Mouse (Mus musculus): ENCODE measurements around the gene Gata1. TPM values are rescaled to one million over a fixed set of nuclear protein-coding genes. Genes with fewer than 3 reads are reported as not detected.

The Gata1 gene
- polyA plus RNA-seq, 1 experiment from 2014 or later, result 0.86 TPM

DNA sequence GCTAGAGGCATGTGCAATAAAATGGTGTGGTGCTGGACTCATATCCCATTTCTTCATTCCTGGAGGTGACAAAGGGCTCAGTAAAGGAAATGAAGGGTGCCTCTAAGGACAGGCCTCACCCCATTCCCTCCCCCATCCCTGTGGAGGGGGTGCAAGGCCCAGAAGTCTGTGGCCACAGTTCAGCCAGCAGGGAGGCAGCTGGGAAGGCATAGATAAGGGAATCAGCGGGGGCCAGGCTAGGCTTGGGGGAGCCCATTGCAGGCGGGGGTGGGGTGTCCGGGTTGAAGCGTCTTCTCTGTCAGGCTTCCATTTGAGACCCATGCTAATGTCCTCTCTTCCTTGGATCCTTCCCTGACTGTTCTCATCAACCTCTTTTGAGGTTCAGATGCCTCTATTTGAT, 6.6 kb downstream of the Gata1 start:
- H3K36me3 ChIP-seq (ENCODE audit: control insufficient read depth, insufficient read depth, low read length), result no peaks in the 10 kb centered on the region
- H3K27me3 ChIP-seq (replicated peaks; ENCODE audit: control insufficient read depth, insufficient read depth, low read length), result no peaks in the 10 kb centered on the region
- no peak overlapping the region for H3K9ac ChIP-seq (ENCODE audit: low read depth, low read length)
- DNase-seq (ENCODE audit: low spot score), result no peak
- no peaks in the 10 kb centered on the region for H3K9me3 ChIP-seq (ENCODE audit: control insufficient read depth, low read length)
- no peak overlapping the region for H3K27ac ChIP-seq (replicated peaks; ENCODE audit: low read depth, low read length)
- ATAC-seq (ENCODE audit: low read depth), result no peak
- WGBS, result 63% methylated on average over 4 of the region's 4 CpGs
- H3K4me2 ChIP-seq (ENCODE audit: low read depth, low read length), result no peak overlapping the region
- H3K4me3 ChIP-seq (ENCODE audit: low read depth, low read length), result no peak overlapping the region
- H3K4me1 ChIP-seq (ENCODE audit: control insufficient read depth, insufficient read depth, low read length), result no peaks in the 10 kb centered on the region

DNA sequence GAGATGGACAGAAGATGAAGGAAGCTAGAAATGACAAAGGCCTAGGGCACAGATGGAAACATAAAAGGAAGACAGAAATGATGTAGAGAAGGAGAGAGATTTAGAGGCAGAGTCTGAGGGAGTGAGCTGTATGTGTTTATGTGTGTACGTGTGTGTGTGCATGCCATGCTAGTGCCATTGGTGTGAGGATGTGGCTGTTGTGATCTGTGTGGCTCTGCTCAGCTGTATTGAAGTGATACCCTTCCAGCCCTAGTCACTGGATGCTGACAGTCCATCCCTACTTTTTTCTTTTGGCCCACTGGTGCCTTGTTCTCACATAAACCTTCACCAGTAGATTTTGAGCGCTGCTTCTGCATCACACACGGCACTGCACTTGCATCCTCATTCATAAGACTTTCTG, 9.0 kb downstream of the Gata1 start:
- DNase-seq (ENCODE audit: low spot score), result no peak
- Histone ChIP-seq H3K4me3 (ENCODE audit: low read depth, low read length) (no peak overlapping the region), H3K9ac (ENCODE audit: low read depth, low read length) (no peak overlapping the region), H3K4me2 (ENCODE audit: low read depth, low read length) (no peak overlapping the region), H3K4me1 (ENCODE audit: control insufficient read depth, insufficient read depth, low read length) (no peaks in the 10 kb centered on the region), H3K9me3 (ENCODE audit: control insufficient read depth, low read length) (no peaks in the 10 kb centered on the region), H3K27ac (replicated peaks; ENCODE audit: low read depth, low read length) (no peak overlapping the region), H3K36me3 (ENCODE audit: control insufficient read depth, insufficient read depth, low read length) (no peaks in the 10 kb centered on the region), H3K27me3 (replicated peaks; ENCODE audit: control insufficient read depth, insufficient read depth, low read length) (no peaks in the 10 kb centered on the region)
- no peak for ATAC-seq (ENCODE audit: low read depth)
- WGBS, result 91% methylated on average over 3 of the region's 3 CpGs

DNA sequence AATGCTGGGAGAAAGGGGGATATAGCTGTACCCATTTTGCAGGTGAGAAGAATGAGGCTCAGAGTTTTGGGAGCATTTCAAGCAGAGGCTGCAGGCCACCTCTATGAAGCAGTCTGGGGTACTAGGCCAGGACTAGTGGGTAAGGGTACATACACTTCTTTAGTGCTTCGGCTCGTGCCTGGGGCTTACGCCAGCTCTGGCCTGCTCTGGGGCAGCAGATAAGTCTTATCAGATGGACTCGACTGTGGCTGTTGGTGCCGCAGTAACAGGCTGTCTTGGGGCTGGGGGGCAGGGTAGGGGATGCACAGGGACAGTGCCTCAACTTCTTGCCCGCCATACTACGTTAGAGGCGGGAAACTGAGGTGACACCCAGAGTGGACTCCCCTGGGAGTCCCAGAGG, 9.6 kb downstream of the Gata1 start:
- DNase-seq (ENCODE audit: low spot score) (no peak), ATAC-seq (ENCODE audit: low read depth) (no peak)
- H3K9me3 ChIP-seq (ENCODE audit: control insufficient read depth, low read length), result no peaks in the 10 kb centered on the region
- no peaks in the 10 kb centered on the region for H3K36me3 ChIP-seq (ENCODE audit: control insufficient read depth, insufficient read depth, low read length)
- no peaks in the 10 kb centered on the region for H3K27me3 ChIP-seq (replicated peaks; ENCODE audit: control insufficient read depth, insufficient read depth, low read length)
- H3K27ac ChIP-seq (replicated peaks; ENCODE audit: low read depth, low read length), result no peak overlapping the region
- H3K9ac ChIP-seq (ENCODE audit: low read depth, low read length), result no peak overlapping the region
- H3K4me2 ChIP-seq (ENCODE audit: low read depth, low read length), result no peak overlapping the region
- H3K4me1 ChIP-seq (ENCODE audit: control insufficient read depth, insufficient read depth, low read length), result no peaks in the 10 kb centered on the region
- H3K4me3 ChIP-seq (ENCODE audit: low read depth, low read length), result no peak overlapping the region
- WGBS, result 77% methylated on average over 8 of the region's 8 CpGs

DNA sequence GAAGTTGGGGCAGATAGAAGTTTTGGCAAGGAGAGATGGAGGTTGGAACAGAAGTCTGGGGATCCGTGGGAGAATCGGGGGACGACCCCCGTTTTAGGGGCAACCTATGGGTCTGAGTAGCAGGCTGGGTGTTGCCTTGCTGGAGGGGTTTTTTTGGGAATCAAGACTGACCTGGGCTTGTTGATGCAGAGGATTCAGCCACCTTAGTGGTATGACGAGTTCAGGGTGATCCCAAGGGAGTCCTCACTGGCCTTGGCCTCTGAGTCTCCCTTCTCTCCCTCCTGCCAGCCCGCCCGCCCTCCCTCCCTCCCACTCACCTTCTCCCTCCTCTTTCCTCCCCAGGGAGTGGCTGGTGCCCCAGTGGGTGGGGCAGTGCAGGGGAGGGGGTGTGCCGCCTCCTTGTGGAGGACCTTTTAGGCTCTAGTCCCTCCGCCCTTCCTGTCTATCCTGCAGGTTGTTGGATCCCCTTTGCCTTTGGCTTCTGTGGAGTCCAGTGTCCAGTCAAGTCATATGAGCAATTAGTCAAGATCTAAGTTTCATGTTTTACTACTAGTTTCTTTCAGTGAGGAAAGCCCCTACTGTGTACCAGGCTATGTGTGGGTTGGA, 10.2 kb downstream of the Gata1 start:
- no peaks in the 10 kb centered on the region for H3K4me1 ChIP-seq (ENCODE audit: control insufficient read depth, insufficient read depth, low read length)
- H3K27ac ChIP-seq (replicated peaks; ENCODE audit: low read depth, low read length), result no peak overlapping the region
- no peak overlapping the region for H3K9ac ChIP-seq (ENCODE audit: low read depth, low read length)
- no peaks in the 10 kb centered on the region for H3K9me3 ChIP-seq (ENCODE audit: control insufficient read depth, low read length)
- H3K4me3 ChIP-seq (ENCODE audit: low read depth, low read length), result no peak overlapping the region
- H3K4me2 ChIP-seq (ENCODE audit: low read depth, low read length), result no peak overlapping the region
- ATAC-seq (ENCODE audit: low read depth), result no peak
- H3K36me3 ChIP-seq (ENCODE audit: control insufficient read depth, insufficient read depth, low read length), result no peaks in the 10 kb centered on the region
- 81% methylated on average over 6 of the region's 9 CpGs for WGBS
- no peak for DNase-seq (ENCODE audit: low spot score)
- H3K27me3 ChIP-seq (replicated peaks; ENCODE audit: control insufficient read depth, insufficient read depth, low read length), result no peaks in the 10 kb centered on the region

DNA sequence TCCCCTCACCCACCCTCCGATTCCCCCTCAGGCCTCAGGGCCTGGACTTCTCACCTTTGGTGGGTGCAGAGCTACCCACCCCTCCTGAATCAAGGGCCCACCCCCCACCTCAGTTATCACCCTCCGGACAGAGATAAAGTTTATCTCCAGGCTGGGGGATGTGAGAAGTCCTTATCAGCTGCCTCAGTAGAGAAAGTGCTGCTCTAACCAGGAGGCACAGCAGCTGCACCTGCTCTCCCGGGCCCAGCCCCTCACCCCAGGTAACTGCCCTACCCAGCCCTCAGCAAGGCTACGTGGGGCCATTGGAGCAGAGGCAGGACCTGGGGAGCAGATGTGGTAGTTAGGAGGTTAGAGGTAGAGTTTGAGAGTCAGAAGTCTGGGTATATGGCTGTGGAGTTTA, 11.7 kb downstream of the Gata1 start:
- no peak for ATAC-seq (ENCODE audit: low read depth)
- Histone ChIP-seq H3K36me3 (ENCODE audit: control insufficient read depth, insufficient read depth, low read length) (no peaks in the 10 kb centered on the region), H3K27me3 (replicated peaks; ENCODE audit: control insufficient read depth, insufficient read depth, low read length) (no peaks in the 10 kb centered on the region), H3K4me3 (ENCODE audit: low read depth, low read length) (no peak overlapping the region), H3K9me3 (ENCODE audit: control insufficient read depth, low read length) (no peaks in the 10 kb centered on the region), H3K27ac (replicated peaks; ENCODE audit: low read depth, low read length) (no peak overlapping the region), H3K4me2 (ENCODE audit: low read depth, low read length) (no peak overlapping the region), H3K9ac (ENCODE audit: low read depth, low read length) (no peak overlapping the region), H3K4me1 (ENCODE audit: control insufficient read depth, insufficient read depth, low read length) (no peaks in the 10 kb centered on the region)
- no peak for DNase-seq (ENCODE audit: low spot score)
- WGBS, result 71% methylated on average over 3 of the region's 4 CpGs

DNA sequence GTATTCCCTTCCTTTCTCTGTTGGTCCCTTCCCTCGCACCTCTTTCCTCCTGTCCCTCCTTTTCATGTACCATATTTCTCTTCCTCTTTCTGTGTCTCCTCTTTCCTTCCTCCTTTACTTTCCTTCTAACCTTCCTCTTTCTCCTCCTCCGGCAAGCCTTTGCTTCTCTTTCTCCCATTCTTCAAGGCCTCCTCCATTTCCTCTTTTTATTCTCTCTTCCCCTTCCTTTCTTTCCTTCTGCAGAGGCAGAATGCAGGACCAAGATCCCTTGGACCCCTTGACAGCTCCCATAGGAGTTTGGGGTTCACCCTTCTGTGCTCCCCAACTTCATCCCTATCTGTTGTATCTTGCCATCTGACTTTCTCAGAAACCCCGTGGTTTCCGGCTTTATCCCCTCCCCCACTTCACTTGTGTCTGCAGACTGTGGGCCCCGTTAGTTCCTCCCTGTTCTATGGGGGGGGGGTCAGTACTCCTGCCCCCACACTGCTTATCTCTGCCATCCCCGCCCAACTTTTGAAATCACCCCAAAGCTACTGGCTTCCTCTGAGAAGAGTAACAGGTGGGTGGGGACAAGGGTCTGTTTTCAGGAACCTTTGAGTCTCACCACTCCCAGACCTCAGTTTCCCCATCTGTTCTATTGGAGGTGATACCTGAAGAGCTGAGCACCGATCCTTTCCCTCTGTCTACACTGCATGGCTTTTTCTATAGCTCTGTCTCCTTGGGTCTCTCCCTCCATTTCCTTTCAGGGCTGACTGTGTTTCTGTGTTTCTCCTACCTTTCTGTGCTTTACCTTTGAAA, 13.8 kb downstream of the Gata1 start:
- no peaks in the 10 kb centered on the region for H3K4me1 ChIP-seq (ENCODE audit: control insufficient read depth, insufficient read depth, low read length)
- no peak for ATAC-seq (ENCODE audit: low read depth)
- no peak overlapping the region for H3K27ac ChIP-seq (replicated peaks; ENCODE audit: low read depth, low read length)
- H3K27me3 ChIP-seq (replicated peaks; ENCODE audit: control insufficient read depth, insufficient read depth, low read length), result no peaks in the 10 kb centered on the region
- no peak overlapping the region for H3K9ac ChIP-seq (ENCODE audit: low read depth, low read length)
- no peak overlapping the region for H3K4me3 ChIP-seq (ENCODE audit: low read depth, low read length)
- no peak overlapping the region for H3K4me2 ChIP-seq (ENCODE audit: low read depth, low read length)
- H3K9me3 ChIP-seq (ENCODE audit: control insufficient read depth, low read length), result no peaks in the 10 kb centered on the region
- H3K36me3 ChIP-seq (ENCODE audit: control insufficient read depth, insufficient read depth, low read length), result no peaks in the 10 kb centered on the region
- DNase-seq (ENCODE audit: low spot score), result no peak
- 70% methylated on average over 7 of the region's 7 CpGs for WGBS

DNA sequence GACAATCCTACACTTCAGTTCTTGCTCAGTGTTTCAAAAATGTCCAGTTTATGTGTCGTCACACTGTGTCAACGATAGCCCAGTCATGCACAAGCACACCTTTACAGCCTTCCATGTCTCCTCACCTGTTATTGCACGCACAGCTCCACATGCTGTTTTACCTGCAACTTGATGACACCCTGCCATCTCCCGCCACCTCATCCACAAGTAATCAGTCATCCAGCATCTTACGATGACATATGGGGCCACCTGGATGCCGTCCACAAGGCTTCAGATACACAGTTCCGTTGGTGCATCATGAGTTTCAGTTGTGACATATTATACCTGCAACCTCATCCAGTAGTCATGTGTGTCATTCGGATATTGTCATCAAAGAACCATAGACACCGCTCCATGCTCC, 19.0 kb downstream of the Gata1 start:
- Histone ChIP-seq H3K9ac (ENCODE audit: low read depth, low read length) (no peak overlapping the region), H3K4me3 (ENCODE audit: low read depth, low read length) (no peak overlapping the region), H3K4me2 (ENCODE audit: low read depth, low read length) (no peak overlapping the region), H3K9me3 (ENCODE audit: control insufficient read depth, low read length) (no peaks in the 10 kb centered on the region), H3K27me3 (replicated peaks; ENCODE audit: control insufficient read depth, insufficient read depth, low read length) (no peaks in the 10 kb centered on the region), H3K4me1 (ENCODE audit: control insufficient read depth, insufficient read depth, low read length) (no peaks in the 10 kb centered on the region), H3K27ac (replicated peaks; ENCODE audit: low read depth, low read length) (no peak overlapping the region), H3K36me3 (ENCODE audit: control insufficient read depth, insufficient read depth, low read length) (no peaks in the 10 kb centered on the region)
- DNase-seq (ENCODE audit: low spot score) (no peak), ATAC-seq (ENCODE audit: low read depth) (no peak)
- WGBS, result 82% methylated on average over 9 of the region's 9 CpGs

DNA sequence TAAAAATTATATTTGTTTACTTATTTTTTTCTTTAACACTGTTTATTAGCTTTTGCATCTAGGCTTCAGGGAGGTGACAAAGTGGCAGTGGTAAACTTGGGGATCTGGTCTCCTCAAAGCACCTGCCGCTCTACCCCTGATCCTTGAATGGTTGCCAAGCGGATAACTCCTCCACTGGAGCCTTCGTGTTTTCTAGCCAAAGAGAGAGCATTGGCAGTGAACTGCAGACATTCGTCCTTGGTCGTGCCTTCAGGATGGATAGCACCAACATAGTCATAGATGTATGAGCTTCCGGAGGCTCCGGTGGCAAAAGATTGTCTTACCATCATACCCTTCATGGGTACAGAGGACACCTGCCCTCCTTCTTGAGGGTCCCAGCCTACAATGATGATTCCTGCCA, 27.8 kb downstream of the Gata1 start:
- no peak overlapping the region for H3K4me2 ChIP-seq (ENCODE audit: low read depth, low read length)
- H3K27ac ChIP-seq (replicated peaks; ENCODE audit: low read depth, low read length), result no peak overlapping the region
- H3K27me3 ChIP-seq (replicated peaks; ENCODE audit: control insufficient read depth, insufficient read depth, low read length), result no peaks in the 10 kb centered on the region
- no peaks in the 10 kb centered on the region for H3K4me1 ChIP-seq (ENCODE audit: control insufficient read depth, insufficient read depth, low read length)
- H3K4me3 ChIP-seq (ENCODE audit: low read depth, low read length), result no peak overlapping the region
- 89% methylated on average over 7 of the region's 7 CpGs for WGBS
- peaks cover 6% of the 10 kb centered on the region; the same call in 1 of the 2 replicates for H3K36me3 ChIP-seq (ENCODE audit: control insufficient read depth, insufficient read depth, low read length)
- H3K9ac ChIP-seq (ENCODE audit: low read depth, low read length), result no peak overlapping the region
- no peaks in the 10 kb centered on the region for H3K9me3 ChIP-seq (ENCODE audit: control insufficient read depth, low read length)
- no peak for DNase-seq (ENCODE audit: low spot score)
- ATAC-seq (ENCODE audit: low read depth), result no peak
